Mouse (Mus musculus) adrenal gland, postnatal 10 days (tissue): Measurements from ENCODE around the gene Lyst. TPM values are rescaled to one million over a fixed set of nuclear protein-coding genes. Genes with fewer than 3 reads are reported as not detected.
"Not testable (repeated sequence)": the region's sequence is repeated elsewhere in the genome, so short reads cannot be mapped to it uniquely, and the experiment has no call there.

Experiments
- DNase-seq: peaks from one replicate; pipeline ENCODE4 v3.0.0; 2021; ENCODE audit warnings: mixed read lengths
- total RNA-seq, 2 experiments: library from RNA; stranded (reverse); gene quantifications; 2 replicates each; pipeline ENCODE4 v1.2.3; 2021

The Lyst gene
- total RNA-seq, 2 experiments from 2014 or later = 25.5 to 30.3 TPM

DNA sequence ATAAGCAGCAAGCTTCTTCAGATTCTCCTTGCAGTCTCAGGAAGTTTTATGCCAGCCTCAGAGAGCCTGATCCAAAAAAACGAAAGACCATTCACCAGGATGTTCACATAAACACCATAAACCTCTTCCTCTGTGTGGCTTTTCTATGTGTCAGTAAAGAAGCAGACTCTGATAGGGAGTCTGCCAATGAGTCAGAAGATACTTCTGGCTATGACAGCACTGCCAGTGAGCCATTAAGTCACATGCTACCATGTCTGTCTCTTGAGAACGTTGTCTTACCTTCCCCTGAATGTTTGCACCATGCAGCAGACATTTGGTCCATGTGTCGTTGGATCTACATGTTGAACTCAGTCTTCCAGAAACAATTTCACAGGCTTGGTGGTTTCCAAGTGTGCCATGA lies 47.4 kb downstream of the Lyst start:
- DNase-seq = no peak

DNA sequence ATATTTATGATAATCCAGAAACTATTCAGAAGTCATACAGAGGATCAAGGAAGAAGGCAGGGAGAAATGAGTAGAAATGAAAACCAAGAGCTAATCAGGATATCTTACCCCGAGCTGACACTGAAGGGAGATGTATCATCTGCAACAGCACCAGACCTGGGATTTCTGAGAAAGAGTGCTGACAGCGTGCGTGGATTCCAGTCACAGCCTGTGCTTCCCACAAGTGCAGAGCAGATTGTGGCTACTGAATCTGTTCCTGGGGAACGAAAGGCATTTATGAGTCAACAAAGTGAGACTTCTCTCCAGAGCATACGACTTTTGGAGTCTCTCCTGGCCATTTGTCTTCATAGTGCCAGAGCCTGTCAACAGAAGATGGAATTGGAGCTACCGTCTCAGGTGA lies 47.8 kb downstream of the Lyst start:
- DNase-seq = no peak

DNA sequence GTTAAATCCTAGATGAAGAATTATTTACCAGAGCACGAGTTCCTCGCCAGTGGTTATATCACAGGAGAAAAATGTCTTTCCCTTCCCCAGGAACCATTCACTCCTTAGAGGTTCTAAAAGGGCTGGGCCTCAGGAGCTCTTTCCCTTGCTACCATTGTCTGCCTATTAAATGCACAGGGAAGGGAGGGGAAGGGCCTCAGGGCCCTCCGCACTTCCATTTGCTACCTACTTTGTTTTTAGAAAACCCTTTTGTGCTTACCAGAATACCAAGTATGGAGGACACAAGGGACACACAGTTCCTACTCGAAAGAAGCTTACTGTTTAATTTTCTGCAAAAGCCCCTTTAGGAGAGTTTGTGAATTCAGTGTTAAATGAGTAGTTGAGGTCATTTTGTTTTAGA lies 48.5 kb downstream of the Lyst start:
- no peak for DNase-seq

DNA sequence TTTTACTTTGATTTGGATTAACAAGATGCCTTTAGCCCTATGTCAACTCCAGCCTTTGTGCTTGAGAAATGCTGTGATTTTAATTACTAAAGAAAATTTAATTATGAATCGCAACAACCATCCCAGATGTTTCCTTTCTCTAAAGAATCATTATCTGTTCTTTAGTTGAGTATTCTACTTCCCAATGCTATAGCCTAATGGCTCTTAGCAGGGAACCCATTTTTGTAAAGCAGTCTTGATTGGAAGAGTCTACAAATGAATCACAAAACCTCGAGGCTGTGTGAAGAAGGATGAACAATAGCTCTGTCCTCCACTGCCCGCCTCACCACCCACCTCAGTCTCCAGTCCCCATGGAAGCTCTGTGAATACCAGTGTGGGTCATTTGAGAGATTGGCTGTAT lies 57.1 kb downstream of the Lyst start:
- DNase-seq = no peak

DNA sequence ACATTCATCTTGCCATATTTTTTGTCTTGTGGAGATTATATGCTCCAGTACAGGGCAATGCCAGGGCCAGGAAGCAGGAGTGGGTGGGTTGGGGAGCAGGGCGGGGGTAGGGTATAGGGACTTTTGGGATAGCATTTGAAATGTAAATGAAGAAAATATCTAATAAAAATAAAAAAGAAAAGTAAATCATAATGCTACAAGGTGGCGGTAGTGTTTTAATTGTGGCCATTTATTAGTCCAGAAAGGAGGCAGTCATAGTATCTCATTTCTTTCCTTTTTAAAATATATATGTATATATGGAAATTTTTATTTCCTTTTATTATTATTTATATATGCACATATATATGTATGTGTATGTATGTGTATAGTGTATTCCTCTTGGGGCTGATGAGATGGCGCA lies 65.3 kb downstream of the Lyst start:
- DNase-seq = no peak

DNA sequence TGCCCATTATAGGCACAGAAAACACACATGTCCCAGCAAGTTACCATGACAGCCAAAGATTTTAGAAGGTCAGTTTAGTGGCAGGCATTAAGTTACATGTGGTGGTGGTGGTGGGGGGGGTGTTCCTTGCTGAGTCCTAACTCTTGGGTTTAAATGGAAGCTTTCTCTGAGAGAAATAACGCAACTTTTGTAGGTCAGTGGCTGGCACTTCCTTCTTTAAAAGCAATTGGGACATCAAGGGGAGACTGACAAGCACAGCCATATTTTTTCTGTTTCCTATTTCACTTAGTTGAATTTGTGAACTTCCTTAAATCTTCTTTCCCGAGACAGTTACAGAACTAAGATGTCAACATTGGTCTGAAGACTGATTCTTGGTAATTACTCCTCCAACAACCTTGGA lies 75.9 kb downstream of the Lyst start:
- not testable (repeated sequence) for DNase-seq

DNA sequence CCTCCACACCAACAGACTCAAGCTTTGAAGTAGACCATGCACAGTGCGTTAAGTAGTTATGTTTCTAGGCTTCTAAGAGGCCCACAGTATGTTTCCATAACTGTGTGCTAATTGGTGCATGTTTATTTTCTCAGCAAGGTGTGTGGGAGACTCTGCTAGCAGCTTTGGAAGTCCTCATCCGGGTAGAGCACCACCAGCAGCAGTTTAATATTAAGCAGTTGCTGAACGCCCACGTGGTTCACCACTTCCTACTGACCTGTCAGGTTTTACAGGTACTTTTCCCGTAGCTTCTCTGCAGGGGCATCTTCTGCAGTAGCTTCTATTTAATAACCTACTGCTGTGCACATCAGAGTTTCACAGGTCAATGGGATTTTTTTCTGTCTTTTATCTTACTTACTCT lies 80.5 kb downstream of the Lyst start:
- no peak for DNase-seq

DNA sequence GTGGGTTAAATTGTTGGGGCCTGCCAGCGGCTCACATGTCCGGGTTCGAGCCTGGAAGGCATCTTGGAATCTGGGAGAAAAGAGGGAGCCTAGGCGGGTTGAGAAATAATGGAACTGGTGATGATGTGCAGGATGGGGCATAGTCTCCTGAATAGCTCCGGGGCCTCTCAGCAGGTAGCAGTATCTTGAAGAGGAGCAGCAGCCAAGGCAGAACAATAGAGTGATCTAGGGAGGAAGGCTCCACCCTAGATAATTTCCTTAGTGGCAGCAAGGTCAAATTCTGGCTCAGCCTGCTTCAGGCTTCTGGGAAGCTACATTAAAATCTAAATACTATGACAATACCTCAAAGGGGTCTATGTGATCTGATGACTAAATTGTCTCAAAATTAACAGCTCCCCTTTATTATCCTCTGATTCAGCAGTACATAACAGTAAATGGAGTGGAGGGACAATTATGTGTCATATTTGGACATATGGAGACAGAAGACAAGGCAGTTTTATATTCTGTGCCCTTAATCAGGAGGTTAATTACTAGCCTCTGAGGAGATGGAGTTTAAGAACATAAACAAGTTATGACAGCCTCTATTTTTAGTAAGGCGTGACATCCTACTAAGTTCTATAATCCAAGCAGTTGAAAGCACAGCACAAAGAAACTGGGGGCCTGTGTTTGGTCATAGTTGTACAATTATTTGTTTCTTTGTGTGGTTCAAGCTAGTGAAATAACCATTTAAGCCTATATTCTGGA lies 81.6 kb downstream of the Lyst start:
- no peak for DNase-seq

DNA sequence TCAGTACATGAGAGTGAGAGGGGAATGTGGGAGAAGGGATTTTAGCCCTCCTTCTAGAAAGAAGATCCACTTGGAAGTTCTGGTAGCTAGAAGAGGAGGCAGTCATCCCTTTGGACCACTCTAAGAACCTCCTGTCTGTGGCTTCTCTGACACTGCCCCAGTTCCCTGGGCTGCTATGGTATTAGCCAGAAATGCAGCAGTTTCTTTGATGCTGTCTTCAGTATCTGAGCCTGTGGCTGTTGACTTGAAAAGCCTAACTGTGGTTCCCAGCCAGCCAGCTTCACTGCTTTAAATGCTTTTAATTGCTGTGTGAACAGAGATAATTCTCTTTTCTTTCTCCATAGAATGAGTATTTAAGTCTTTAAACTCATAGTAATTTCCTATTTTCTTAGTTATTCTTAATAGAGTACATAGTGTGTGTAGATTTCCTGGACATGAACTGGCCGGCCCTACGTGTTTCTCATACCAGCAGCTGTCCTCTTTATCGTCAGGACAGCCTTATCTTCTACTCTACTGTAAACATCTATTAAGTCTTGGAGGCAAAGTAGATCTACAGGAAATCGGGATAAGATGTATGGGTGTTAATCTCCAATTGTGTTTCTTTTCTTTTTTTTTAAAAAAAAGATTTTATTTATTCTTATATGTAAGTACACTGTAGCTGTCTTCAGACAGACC lies 84.6 kb downstream of the Lyst start:
- DNase-seq = no peak

DNA sequence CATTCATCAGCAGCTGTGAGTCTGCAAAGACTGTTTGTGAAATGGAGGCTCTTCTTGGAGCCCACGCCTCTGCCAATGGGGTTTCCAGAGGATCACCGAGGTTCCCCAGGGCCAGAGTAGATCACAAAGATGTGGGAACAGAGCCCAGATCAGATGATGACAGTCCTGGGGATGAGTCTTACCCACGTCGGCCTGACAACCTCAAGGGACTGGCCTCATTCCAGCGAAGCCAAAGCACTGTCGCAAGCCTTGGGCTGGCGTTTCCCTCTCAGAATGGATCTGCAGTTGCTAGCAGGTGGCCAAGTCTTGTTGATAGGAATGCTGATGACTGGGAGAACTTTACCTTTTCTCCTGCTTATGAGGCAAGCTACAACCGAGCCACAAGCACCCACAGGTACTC lies 87.7 kb downstream of the Lyst start:
- DNase-seq = peak; percentile 46

DNA sequence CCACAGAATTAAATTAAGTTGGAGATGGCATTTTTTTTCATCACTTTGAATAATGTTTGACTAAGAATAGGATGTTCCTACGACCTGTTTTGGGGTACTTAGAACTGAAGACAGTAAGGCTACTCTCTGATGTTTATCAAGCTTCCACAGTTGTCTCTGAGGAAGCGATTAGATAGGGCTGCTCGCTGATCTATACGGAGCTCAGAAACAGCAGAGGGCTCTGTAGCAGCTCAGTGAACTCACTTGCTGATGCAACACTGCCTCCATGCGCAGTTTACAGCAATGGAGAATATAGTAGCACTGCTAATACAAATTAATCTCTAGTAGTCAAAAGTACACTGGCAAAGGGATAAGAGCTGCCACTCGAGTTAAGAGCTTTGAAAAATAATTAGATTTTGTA lies 91.4 kb downstream of the Lyst start:
- DNase-seq = no peak

DNA sequence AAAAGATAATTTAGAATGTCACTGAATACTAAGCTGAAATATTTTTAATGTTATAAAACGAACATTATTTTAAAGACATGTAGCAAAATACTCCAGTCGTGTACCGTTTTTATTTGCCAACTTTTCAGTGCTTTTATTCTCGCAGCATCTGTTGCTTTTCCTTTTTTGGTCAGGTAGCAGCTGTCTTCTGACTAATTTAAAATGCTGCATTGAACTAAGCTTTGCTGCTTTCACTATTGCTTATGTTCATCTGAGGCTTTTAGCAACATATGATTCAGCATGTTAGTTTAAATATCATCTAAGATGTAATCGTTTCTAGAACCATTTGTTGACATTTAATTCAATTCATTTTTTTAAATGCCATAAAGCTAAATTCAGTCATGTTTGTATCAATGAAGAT lies 113.3 kb downstream of the Lyst start:
- DNase-seq = no peak

DNA sequence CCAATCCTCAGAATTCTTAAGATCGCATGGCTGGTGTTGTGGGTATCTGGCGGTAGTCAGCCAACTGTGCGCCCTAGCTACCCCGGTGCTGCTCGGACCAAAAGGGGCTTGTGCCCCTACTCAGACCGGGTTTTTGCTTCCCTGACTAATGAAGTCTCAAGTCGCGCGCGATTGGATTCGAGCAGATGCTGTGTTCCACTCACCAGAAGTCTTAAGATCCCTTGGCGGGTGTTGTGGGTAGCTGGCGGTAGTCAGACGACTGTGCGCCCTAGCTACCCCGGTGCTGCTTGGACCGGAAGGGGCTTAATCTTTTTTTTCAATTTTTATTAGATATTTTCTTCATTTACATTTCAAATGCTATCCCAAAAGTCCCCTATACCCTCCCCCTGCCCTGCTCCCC lies 131.2 kb downstream of the Lyst start:
- DNase-seq = not testable (repeated sequence)

DNA sequence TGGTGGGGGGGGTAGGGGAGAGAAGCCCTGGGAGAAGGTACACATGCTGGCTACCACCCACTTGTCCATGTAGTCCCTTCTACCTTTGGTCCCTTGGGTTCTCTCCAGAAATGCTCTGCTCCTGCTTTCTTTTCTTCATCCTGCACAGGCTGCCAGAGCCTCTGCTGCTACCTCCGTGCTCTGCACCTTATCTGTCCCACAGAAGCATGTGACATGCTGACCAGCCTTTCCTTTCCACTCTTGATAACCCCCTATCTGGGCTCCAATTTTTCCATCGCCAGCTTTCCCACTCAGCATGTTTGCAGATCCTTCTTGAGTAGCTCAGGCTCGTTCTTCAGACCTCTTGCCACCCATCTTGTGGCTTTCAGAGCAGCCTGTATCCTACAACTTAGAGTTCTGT lies 133.1 kb downstream of the Lyst start:
- no peak for DNase-seq

DNA sequence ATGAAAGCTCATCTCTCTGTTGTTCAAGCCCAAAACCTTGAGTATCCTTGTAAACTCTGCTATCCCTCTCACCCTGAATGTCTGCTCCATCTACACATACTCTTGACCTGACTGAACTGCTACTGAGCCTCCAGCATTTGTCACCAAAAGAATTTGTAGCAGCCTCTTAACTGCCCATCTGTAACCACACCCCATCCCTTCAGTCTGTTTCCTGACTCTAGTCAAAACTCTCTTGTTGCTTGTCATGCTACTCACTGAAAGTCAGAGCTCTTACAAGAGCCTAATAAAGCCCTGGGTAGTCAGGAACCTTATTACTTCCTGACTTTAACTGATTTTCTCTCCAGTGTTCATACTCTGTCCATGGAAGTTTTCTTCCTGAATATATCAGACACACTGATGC lies 133.6 kb downstream of the Lyst start:
- no peak for DNase-seq

DNA sequence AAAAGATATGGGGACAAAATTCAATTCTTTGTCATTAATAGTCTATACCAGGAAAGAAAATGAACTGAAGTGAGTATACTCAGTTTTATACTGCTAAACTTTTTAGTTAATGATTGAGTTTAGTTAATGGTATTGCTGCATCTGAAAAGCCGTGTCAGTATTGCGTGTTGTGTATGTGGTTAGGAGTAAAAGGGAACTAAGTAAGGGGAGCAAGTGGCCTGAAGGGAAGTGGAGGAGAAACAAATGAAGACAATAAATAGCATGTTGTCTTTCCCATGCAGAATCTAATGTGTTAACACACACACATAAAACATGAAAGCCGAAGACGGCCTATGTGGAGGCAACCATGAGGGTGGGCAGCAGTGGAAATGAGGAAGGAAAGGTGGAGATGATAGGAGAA lies 149.0 kb downstream of the Lyst start:
- DNase-seq = no peak

DNA sequence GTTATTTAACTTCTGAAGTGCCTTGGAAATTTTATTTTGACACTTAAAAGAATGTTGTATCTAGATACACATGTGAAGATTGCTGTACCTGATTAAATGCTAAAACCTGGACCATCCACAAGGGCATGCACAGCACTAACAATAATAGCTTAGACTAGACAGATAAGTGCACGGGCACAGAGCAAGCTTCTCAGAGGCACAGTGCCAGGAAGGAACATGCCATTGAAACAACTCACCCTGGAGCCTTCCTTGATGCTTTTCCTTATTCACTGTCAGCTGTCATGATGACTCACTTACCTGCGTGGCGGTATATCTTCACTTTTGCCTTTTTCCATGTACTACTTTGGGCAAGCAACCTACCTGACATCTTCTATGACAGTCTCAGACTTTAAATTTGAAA lies 155.7 kb downstream of the Lyst start:
- no peak for DNase-seq

DNA sequence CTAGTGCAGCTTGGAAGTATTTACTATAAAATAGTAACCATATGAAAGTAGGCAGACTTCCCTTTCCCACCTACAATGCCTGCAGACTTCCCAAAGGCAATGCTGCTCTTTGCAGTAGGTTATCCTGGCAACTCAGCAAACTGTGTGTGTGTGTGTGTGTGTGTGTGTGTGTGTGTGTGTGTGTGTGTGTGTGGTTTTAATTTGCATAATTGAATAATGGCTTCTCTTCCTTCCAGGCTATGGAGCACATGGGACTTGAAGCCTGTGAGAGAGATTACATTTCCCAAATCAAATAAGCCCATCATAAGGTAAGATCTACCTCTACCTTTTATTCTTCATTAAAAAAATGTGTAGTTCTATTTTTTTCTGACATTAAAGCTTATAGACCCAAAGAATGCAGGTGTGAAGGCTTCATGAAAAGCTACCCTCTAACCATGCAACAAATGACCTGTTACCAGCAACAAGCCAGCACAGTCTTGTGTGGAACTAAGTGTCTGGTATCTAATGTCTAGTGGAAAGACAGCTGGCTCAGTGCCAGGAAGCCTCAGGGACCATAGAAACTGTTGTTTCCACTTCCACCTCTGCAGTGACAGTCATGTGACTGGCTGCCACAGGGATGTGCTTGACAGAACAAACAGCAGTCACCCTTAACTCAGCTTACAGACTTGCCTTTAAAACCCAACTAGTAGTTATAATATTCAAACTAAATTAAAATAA lies 185.7 kb downstream of the Lyst start:
- peak; percentile 28 for DNase-seq

DNA sequence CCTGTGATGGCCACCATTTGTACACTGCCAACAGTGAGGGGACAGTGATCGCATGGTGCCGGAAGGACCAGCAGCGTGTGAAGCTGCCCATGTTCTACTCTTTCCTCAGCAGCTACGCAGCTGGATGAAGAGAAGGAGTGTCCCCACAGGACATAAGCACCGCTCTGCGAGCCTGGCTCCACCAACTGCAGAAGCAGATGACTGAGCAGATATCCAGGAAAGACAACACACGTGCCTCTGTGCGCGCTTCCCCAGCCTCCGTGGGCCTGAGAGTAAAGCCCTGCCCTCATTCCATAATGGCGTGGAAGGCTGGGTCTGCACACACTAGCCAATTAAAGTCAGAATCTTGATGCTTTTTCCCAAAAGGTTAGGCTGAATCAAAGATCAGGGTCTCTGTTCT lies 186.9 kb downstream of the Lyst start:
- no peak for DNase-seq

DNA sequence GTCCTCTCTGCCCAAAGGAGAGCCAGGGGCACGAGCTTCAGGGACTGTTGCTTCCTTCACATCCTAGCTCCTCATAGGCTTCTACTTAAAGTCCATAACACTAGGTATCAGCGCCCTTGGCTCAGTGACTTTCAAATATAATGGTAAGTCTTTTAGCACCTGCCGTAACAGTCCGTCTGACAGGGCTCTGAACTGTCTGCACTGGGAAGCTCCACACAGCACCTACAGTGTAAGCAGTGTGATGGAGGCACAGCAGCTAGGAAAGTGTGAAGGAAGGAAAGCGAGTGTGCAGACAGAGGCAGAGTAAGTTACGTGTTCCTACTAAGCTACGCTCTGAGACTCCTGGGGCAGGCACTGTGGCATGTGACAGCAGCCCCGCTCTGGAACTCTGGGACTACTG lies 187.5 kb downstream of the Lyst start:
- DNase-seq = no peak

DNA sequence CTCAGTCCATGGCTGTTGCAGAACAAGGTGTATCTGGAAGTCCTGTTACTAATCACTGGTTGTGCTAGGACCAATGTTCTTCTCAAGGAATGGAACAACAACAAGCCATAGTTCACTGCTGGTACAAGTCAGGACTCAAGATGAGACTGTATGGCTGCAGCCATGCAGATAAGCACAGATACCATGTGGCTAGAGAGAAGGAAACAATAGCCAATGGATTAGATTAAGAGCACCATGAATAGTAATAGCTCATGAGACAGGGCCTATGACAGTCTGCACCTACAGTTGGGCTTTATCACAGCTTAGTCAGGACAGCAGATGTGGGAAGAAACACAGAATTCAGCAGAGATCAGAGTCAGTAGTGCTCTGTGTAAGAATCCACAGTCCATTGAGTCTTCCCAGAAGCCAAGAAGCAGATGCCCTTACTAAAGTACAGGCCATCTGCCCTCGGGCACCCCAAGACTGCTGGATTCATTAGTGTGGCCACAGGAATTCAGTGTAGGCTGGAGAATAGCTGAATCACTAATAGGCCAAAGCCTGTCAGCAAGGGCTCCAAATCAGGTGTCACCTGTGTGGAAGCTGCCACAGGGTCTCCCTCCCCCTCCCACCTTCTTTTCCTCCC lies 188.8 kb downstream of the Lyst start:
- DNase-seq = no peak

DNA sequence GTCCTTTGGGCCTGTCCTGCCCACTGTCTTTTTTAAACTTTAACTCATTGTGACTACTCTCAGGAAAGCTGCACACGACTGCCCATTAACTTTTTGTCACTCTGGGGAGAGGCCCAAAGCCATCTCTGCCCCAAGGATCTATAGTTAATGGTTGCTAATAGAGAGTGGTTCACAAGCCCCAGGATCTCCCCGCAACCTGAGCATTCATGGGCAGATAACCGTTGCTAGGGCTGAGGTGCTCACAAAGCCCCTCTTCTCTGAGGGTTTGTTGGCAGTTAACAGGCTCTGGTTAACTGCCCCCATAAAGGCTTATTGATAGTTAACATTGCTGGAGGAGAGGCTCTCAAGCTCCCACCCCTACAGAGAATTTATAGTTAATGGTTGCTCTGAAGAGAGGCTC lies 190.1 kb downstream of the Lyst start:
- DNase-seq = no peak

DNA sequence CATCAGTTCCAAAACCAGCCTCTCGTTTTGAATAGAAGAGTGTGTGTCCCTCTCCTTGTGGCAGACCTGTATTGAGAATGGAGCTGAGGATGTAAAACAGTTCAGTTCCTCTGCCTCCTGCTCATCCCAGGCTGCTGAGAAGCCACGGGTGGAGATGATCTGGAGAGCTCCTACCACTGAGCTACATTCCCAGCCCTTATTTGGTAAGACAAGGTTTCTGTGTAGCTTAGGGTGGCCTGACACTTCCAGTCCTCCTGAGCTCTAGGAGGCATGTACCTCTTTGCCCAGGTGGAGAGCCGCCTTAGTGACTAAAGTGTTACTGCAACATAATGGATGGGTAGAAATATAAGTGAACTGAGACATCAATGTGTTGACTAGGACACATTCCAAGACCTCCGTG lies 190.8 kb downstream of the Lyst start:
- DNase-seq = no peak
